Mouse (Mus musculus): ENCODE data around the gene Specc1. TPM values are rescaled to one million over a fixed set of nuclear protein-coding genes. Genes with fewer than 3 reads are reported as not detected.
"Not testable (repeated sequence)": the region's sequence is repeated elsewhere in the genome, so short reads cannot be mapped to it uniquely, and the experiment has no call there.

The Specc1 gene
- polyA plus RNA-seq, 1 experiment, result 79.7 TPM

- peak overlapping the region; percentile 98 for H3K27ac ChIP-seq (ENCODE audit: insufficient read depth, low read length)
- peak in 1 of 2 experiments; percentile 74 for DNase-seq
These were observed 792 bp downstream of the Specc1 start for GRCm38 (mm10) chr11:61957296-61957813.

DNA sequence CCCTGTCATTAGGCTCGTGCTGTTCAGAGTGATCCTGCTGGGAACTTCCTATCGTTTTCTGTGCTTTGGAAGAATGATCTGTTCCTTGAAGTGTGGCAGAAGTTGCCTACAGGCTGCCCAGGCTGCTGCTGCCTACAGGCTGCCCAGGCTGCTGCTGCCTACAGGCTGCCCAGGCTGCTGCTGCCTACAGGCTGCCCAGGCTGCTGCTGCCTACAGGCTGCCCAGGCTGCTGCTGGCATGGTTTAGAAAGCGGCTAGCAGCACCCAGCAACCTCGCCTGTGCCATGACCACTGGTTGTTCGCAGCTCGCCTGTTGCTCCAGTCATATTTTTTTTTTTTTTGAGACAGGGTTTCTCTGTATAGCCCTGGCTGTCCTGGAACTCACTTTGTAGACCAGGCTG is 2.1 kb downstream of the Specc1 start:
- peaks cover 17% of the 10 kb centered on the region for H3K4me1 ChIP-seq (ENCODE audit: control insufficient read depth, insufficient read depth, low read length)
- peak overlapping the region; percentile 46 for H3K4me3 ChIP-seq (replicated peaks; ENCODE audit: insufficient read depth, low read depth, low read length)
- 0 out of 2 replicates have a peak overlapping the region, but pooled peaks have one; percentile 52 for H3K27ac ChIP-seq (ENCODE audit: insufficient read depth, low read length)
- peak; percentile 51 to 63 for DNase-seq
- H3K27me3 ChIP-seq (ENCODE audit: control insufficient read depth, insufficient read depth, low read length), result not testable (repeated sequence)
- 9% methylated on average over 6 of the region's 6 CpGs for WGBS

More at GRCm38 (mm10) chr11:61957296-61957813, 792 bp downstream of the Specc1 start:
- 2% methylated on average over 25 of the region's 25 CpGs for WGBS
- H3K27me3 ChIP-seq (ENCODE audit: control insufficient read depth, insufficient read depth, low read length), result no peaks in the 10 kb centered on the region
- TF ChIP-seq CTCF (IDR thresholded peaks at IDR 0.05; ENCODE audit: borderline replicate concordance, insufficient read depth, low read depth, low read length) (no peak), POLR2A (IDR thresholded peaks at IDR 0.05; ENCODE audit: borderline replicate concordance, insufficient read depth, low read length) (no peak)
- peak overlapping the region; percentile 86 for H3K4me3 ChIP-seq (replicated peaks; ENCODE audit: insufficient read depth, low read depth, low read length)
- H3K4me1 ChIP-seq (ENCODE audit: control insufficient read depth, insufficient read depth, low read length), result peaks cover 8% of the 10 kb centered on the region

DNA sequence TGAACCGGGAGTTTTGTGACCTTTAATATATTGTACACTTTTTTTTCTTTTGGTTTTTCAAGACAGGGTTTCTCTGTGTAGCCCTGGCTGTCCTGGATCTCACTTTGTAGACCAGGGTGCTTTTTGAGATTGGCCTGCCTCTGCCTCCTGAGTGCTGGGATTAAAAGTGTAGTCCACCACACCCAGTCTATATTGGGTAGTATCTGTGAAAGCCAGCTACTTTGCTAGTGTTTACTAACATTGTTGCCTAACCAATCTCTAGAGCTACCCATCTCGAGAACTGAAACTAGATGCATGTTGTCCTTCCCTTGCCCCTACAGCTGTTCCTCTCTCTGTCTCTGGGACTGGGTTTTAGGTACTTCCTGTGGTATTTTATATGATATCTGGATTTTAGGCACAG is 3.5 kb downstream of the Specc1 start:
- WGBS, result 77% methylated on average over 2 of the region's 2 CpGs

GRCm38 (mm10) chr11:61962684-61963083 is 6.1 kb downstream of the Specc1 start:
- H3K4me3 ChIP-seq (replicated peaks; ENCODE audit: insufficient read depth, low read depth, low read length), result no peak overlapping the region
- H3K27me3 ChIP-seq (ENCODE audit: control insufficient read depth, insufficient read depth, low read length), result no peaks in the 10 kb centered on the region
- no peak for TF ChIP-seq POLR2A (IDR thresholded peaks at IDR 0.05; ENCODE audit: borderline replicate concordance, insufficient read depth, low read length)
- no peak for DNase-seq
- whole genome bisulfite sequencing, result 61% methylated on average over 6 of the region's 6 CpGs
- peaks cover 28% of the 10 kb centered on the region for H3K4me1 ChIP-seq (ENCODE audit: control insufficient read depth, insufficient read depth, low read length)
- H3K27ac ChIP-seq (ENCODE audit: insufficient read depth, low read length), result no peak overlapping the region

More for the DNA sequence above, 3.5 kb downstream of the Specc1 start:
- H3K27me3 ChIP-seq (ENCODE audit: control insufficient read depth, insufficient read depth, low read length), result no peaks in the 10 kb centered on the region
- H3K4me1 ChIP-seq (ENCODE audit: control insufficient read depth, insufficient read depth, low read length), result peaks cover 22% of the 10 kb centered on the region
- no peak overlapping the region for H3K27ac ChIP-seq (ENCODE audit: insufficient read depth, low read length)
- H3K4me3 ChIP-seq (replicated peaks; ENCODE audit: insufficient read depth, low read depth, low read length), result no peak overlapping the region
- TF ChIP-seq POLR2A (IDR thresholded peaks at IDR 0.05; ENCODE audit: borderline replicate concordance, insufficient read depth, low read length) (no peak), CTCF (IDR thresholded peaks at IDR 0.05; ENCODE audit: borderline replicate concordance, insufficient read depth, low read depth, low read length) (no peak)
- DNase-seq, result no peak

DNA sequence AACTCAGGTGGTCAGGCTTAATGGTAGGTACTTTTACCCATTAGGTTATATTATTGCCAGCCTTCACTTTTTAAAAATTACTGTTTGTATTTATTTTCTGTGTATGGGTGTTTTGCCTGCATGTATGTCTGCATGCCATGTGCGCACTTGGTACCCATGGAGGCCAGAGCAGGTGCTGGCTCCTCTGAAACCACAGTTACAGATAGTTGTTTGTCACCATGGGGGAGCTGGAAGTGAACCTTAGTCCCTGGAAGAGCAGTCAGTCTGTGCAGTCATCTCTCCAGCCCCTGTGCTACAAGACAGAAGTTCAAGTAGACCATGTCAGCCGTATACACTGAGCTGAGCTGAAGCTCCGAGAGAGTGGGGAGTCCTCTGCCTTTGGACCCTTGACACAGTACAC is 6.6 kb downstream of the Specc1 start:
- Histone ChIP-seq H3K4me1 (ENCODE audit: control insufficient read depth, insufficient read depth, low read length) (peaks cover 30% of the 10 kb centered on the region), H3K27me3 (ENCODE audit: control insufficient read depth, insufficient read depth, low read length) (no peaks in the 10 kb centered on the region), H3K27ac (ENCODE audit: insufficient read depth, low read length) (no peak overlapping the region), H3K4me3 (replicated peaks; ENCODE audit: insufficient read depth, low read depth, low read length) (no peak overlapping the region)
- TF ChIP-seq POLR2A (IDR thresholded peaks at IDR 0.05; ENCODE audit: borderline replicate concordance, insufficient read depth, low read length) (no peak), CTCF (IDR thresholded peaks at IDR 0.05; ENCODE audit: borderline replicate concordance, insufficient read depth, low read depth, low read length) (no peak)
- DNase-seq, result peak in 1 of 2 experiments; percentile 61
- 16% methylated on average over 3 of the region's 3 CpGs for WGBS

GRCm38 (mm10) chr11:61964611-61965010 is 8.0 kb downstream of the Specc1 start:
- TF ChIP-seq POLR2A (IDR thresholded peaks at IDR 0.05; ENCODE audit: borderline replicate concordance, insufficient read depth, low read length) (no peak), CTCF (IDR thresholded peaks at IDR 0.05; ENCODE audit: borderline replicate concordance, insufficient read depth, low read depth, low read length) (no peak)
- no peak overlapping the region for H3K27ac ChIP-seq (ENCODE audit: insufficient read depth, low read length)
- DNase-seq, result no peak
- H3K27me3 ChIP-seq (ENCODE audit: control insufficient read depth, insufficient read depth, low read length), result no peaks in the 10 kb centered on the region
- H3K4me1 ChIP-seq (ENCODE audit: control insufficient read depth, insufficient read depth, low read length), result peaks cover 35% of the 10 kb centered on the region
- 74% methylated on average over 5 of the region's 5 CpGs for WGBS
- no peak overlapping the region for H3K4me3 ChIP-seq (replicated peaks; ENCODE audit: insufficient read depth, low read depth, low read length)

- H3K4me3 ChIP-seq (replicated peaks; ENCODE audit: insufficient read depth, low read depth, low read length), result no peak overlapping the region
- TF ChIP-seq POLR2A (IDR thresholded peaks at IDR 0.05; ENCODE audit: borderline replicate concordance, insufficient read depth, low read length) (no peak), CTCF (IDR thresholded peaks at IDR 0.05; ENCODE audit: borderline replicate concordance, insufficient read depth, low read depth, low read length) (no peak)
- 46% methylated on average over 8 of the region's 8 CpGs for WGBS
- no peaks in the 10 kb centered on the region for H3K27me3 ChIP-seq (ENCODE audit: control insufficient read depth, insufficient read depth, low read length)
- no peak for DNase-seq
- H3K27ac ChIP-seq (ENCODE audit: insufficient read depth, low read length), result no peak overlapping the region
- H3K4me1 ChIP-seq (ENCODE audit: control insufficient read depth, insufficient read depth, low read length), result peaks cover 40% of the 10 kb centered on the region
These were observed 10.5 kb downstream of the Specc1 start for GRCm38 (mm10) chr11:61967034-61967433.

DNA sequence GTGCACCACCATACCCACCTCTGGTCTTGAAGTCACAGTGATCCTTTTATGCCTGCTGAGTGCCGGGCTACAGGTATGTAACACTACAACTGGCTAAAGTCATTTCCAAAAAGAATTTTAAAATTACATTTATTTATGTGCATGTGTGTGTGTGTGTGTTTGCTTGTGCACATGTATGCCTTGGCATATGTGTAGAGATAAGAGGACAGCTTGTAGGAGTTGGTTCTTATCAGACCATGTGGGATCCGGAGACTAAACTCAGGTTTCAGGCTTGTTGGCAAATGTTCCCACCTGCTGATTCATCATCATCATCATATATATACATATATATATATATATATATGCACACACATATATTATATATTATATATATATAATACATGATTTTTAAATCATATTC is 12.3 kb downstream of the Specc1 start:
- no peak for TF ChIP-seq CTCF (IDR thresholded peaks at IDR 0.05; ENCODE audit: borderline replicate concordance, insufficient read depth, low read depth, low read length)
- Histone ChIP-seq H3K27me3 (ENCODE audit: control insufficient read depth, insufficient read depth, low read length) (no peaks in the 10 kb centered on the region), H3K4me3 (replicated peaks; ENCODE audit: insufficient read depth, low read depth, low read length) (no peak overlapping the region), H3K27ac (ENCODE audit: insufficient read depth, low read length) (no peak overlapping the region), H3K4me1 (ENCODE audit: control insufficient read depth, insufficient read depth, low read length) (peaks cover 34% of the 10 kb centered on the region)
- DNase-seq, result no peak
- 69% methylated on average over 2 of the region's 2 CpGs for WGBS
